Mouse (Mus musculus): ENCODE data around the gene Atp6ap2. TPM values are rescaled to one million over a fixed set of nuclear protein-coding genes. Genes with fewer than 3 reads are reported as not detected.

Atp6ap2 gene
- polyA plus RNA-seq (2014; fragmentation: Nextera tagmentation; extraction: Ambion mirVana) = 154 and 175 TPM in 2 replicates

- DNase-seq (ENCODE audit: low spot score) (peak; percentile 98), ATAC-seq (peak; percentile 100)
- H3K4me1 ChIP-seq (ENCODE audit: control insufficient read depth, insufficient read depth, low read length) = no peaks in the 10 kb centered on the region
- WGBS = 28% methylated on average over 49 of the region's 49 CpGs
- H3K9ac ChIP-seq (ENCODE audit: low read length) = peak within 1 kb of the TSS; percentile 77
- H3K27me3 ChIP-seq (replicated peaks; ENCODE audit: control insufficient read depth, insufficient read depth, low read length) = no peaks in the 10 kb centered on the region
- H3K27ac ChIP-seq (ENCODE audit: low read depth, low read length) = peak within 1 kb of the TSS; percentile 76
- peak within 1 kb of the TSS; percentile 49 for H3K4me2 ChIP-seq (ENCODE audit: low read length)
- H3K36me3 ChIP-seq (ENCODE audit: control insufficient read depth, insufficient read depth, low read length) = no peaks in the 10 kb centered on the region
- H3K4me3 ChIP-seq (ENCODE audit: low read depth, low read length) = peak within 1 kb of the TSS; percentile 61
- no peaks in the 10 kb centered on the region for H3K9me3 ChIP-seq (replicated peaks; ENCODE audit: control insufficient read depth, low read length)
Measured at GRCm38 (mm10) chrX:12587192-12587957, at the start of gene Atp6ap2. Gene Atp6ap2 (plus strand): TSS chrX:12587801.

- Histone ChIP-seq H3K9me3 (replicated peaks; ENCODE audit: control insufficient read depth, low read length) (no peaks in the 10 kb centered on the region), H3K4me1 (ENCODE audit: control insufficient read depth, insufficient read depth, low read length) (no peaks in the 10 kb centered on the region), H3K27ac (ENCODE audit: low read depth, low read length) (no peak overlapping the region), H3K4me3 (ENCODE audit: low read depth, low read length) (no peak overlapping the region), H3K4me2 (ENCODE audit: low read length) (no peak overlapping the region), H3K36me3 (ENCODE audit: control insufficient read depth, insufficient read depth, low read length) (no peaks in the 10 kb centered on the region), H3K9ac (ENCODE audit: low read length) (no peak overlapping the region), H3K27me3 (replicated peaks; ENCODE audit: control insufficient read depth, insufficient read depth, low read length) (no peaks in the 10 kb centered on the region)
- no peak for ATAC-seq
- WGBS = 66% methylated on average over 1 of the region's 1 CpGs
- no peak for DNase-seq (ENCODE audit: low spot score)
Measured at GRCm38 (mm10) chrX:12544417-12544816, 43.2 kb upstream of the Atp6ap2 start.

GRCm38 (mm10) chrX:12557086-12557485 is 30.5 kb upstream of the Atp6ap2 start:
- DNase-seq (ENCODE audit: low spot score) (no peak), ATAC-seq (no peak)
- 79% methylated on average over 7 of the region's 7 CpGs for WGBS
- no peak overlapping the region for H3K9ac ChIP-seq (ENCODE audit: low read length)
- H3K27ac ChIP-seq (ENCODE audit: low read depth, low read length) = no peak overlapping the region
- no peaks in the 10 kb centered on the region for H3K4me1 ChIP-seq (ENCODE audit: control insufficient read depth, insufficient read depth, low read length)
- no peak overlapping the region for H3K4me3 ChIP-seq (ENCODE audit: low read depth, low read length)
- H3K9me3 ChIP-seq (replicated peaks; ENCODE audit: control insufficient read depth, low read length) = no peaks in the 10 kb centered on the region
- no peaks in the 10 kb centered on the region for H3K36me3 ChIP-seq (ENCODE audit: control insufficient read depth, insufficient read depth, low read length)
- H3K27me3 ChIP-seq (replicated peaks; ENCODE audit: control insufficient read depth, insufficient read depth, low read length) = no peaks in the 10 kb centered on the region
- no peak overlapping the region for H3K4me2 ChIP-seq (ENCODE audit: low read length)

GRCm38 (mm10) chrX:12571407-12571806 is 16.2 kb upstream of the Atp6ap2 start:
- DNase-seq (ENCODE audit: low spot score) = no peak
- no peak for ATAC-seq
- Histone ChIP-seq H3K27me3 (replicated peaks; ENCODE audit: control insufficient read depth, insufficient read depth, low read length) (no peaks in the 10 kb centered on the region), H3K4me1 (ENCODE audit: control insufficient read depth, insufficient read depth, low read length) (no peaks in the 10 kb centered on the region), H3K36me3 (ENCODE audit: control insufficient read depth, insufficient read depth, low read length) (no peaks in the 10 kb centered on the region), H3K9ac (ENCODE audit: low read length) (no peak overlapping the region), H3K27ac (ENCODE audit: low read depth, low read length) (no peak overlapping the region), H3K4me2 (ENCODE audit: low read length) (no peak overlapping the region), H3K9me3 (replicated peaks; ENCODE audit: control insufficient read depth, low read length) (no peaks in the 10 kb centered on the region), H3K4me3 (ENCODE audit: low read depth, low read length) (no peak overlapping the region)
- WGBS = 67% methylated on average over 1 of the region's 1 CpGs

- no peak overlapping the region for H3K4me3 ChIP-seq (ENCODE audit: low read depth, low read length)
- no peak overlapping the region for H3K9ac ChIP-seq (ENCODE audit: low read length)
- no peaks in the 10 kb centered on the region for H3K27me3 ChIP-seq (replicated peaks; ENCODE audit: control insufficient read depth, insufficient read depth, low read length)
- H3K4me1 ChIP-seq (ENCODE audit: control insufficient read depth, insufficient read depth, low read length) = no peaks in the 10 kb centered on the region
- H3K27ac ChIP-seq (ENCODE audit: low read depth, low read length) = no peak overlapping the region
- DNase-seq (ENCODE audit: low spot score) (no peak), ATAC-seq (no peak)
- no peaks in the 10 kb centered on the region for H3K36me3 ChIP-seq (ENCODE audit: control insufficient read depth, insufficient read depth, low read length)
- H3K4me2 ChIP-seq (ENCODE audit: low read length) = no peak overlapping the region
- 70% methylated on average over 3 of the region's 3 CpGs for WGBS
- H3K9me3 ChIP-seq (replicated peaks; ENCODE audit: control insufficient read depth, low read length) = no peaks in the 10 kb centered on the region
Measured at GRCm38 (mm10) chrX:12577936-12578335, 9.7 kb upstream of the Atp6ap2 start.

GRCm38 (mm10) chrX:12578339-12578868 is 9.2 kb upstream of the Atp6ap2 start:
- WGBS = 82% methylated on average over 2 of the region's 2 CpGs
- Histone ChIP-seq H3K4me2 (ENCODE audit: low read length) (no peak overlapping the region), H3K4me1 (ENCODE audit: control insufficient read depth, insufficient read depth, low read length) (no peaks in the 10 kb centered on the region), H3K27me3 (replicated peaks; ENCODE audit: control insufficient read depth, insufficient read depth, low read length) (no peaks in the 10 kb centered on the region), H3K27ac (ENCODE audit: low read depth, low read length) (no peak overlapping the region), H3K9ac (ENCODE audit: low read length) (no peak overlapping the region), H3K4me3 (ENCODE audit: low read depth, low read length) (no peak overlapping the region), H3K36me3 (ENCODE audit: control insufficient read depth, insufficient read depth, low read length) (no peaks in the 10 kb centered on the region), H3K9me3 (replicated peaks; ENCODE audit: control insufficient read depth, low read length) (no peaks in the 10 kb centered on the region)
- DNase-seq (ENCODE audit: low spot score) (no peak), ATAC-seq (no peak)

- no peak for DNase-seq (ENCODE audit: low spot score)
- Histone ChIP-seq H3K36me3 (ENCODE audit: control insufficient read depth, insufficient read depth, low read length) (no peaks in the 10 kb centered on the region), H3K4me1 (ENCODE audit: control insufficient read depth, insufficient read depth, low read length) (no peaks in the 10 kb centered on the region), H3K27ac (ENCODE audit: low read depth, low read length) (no peak overlapping the region), H3K4me2 (ENCODE audit: low read length) (no peak overlapping the region), H3K9me3 (replicated peaks; ENCODE audit: control insufficient read depth, low read length) (no peaks in the 10 kb centered on the region), H3K27me3 (replicated peaks; ENCODE audit: control insufficient read depth, insufficient read depth, low read length) (no peaks in the 10 kb centered on the region), H3K4me3 (ENCODE audit: low read depth, low read length) (no peak overlapping the region), H3K9ac (ENCODE audit: low read length) (no peak overlapping the region)
- no peak for ATAC-seq
- WGBS = 86% methylated on average over 5 of the region's 5 CpGs
Measured at GRCm38 (mm10) chrX:12583261-12583660, 4.3 kb upstream of the Atp6ap2 start.

GRCm38 (mm10) chrX:12587958-12588355 is 356 bp downstream of the Atp6ap2 start:
- Histone ChIP-seq H3K27me3 (replicated peaks; ENCODE audit: control insufficient read depth, insufficient read depth, low read length) (no peaks in the 10 kb centered on the region), H3K36me3 (ENCODE audit: control insufficient read depth, insufficient read depth, low read length) (no peaks in the 10 kb centered on the region), H3K9me3 (replicated peaks; ENCODE audit: control insufficient read depth, low read length) (no peaks in the 10 kb centered on the region), H3K4me1 (ENCODE audit: control insufficient read depth, insufficient read depth, low read length) (no peaks in the 10 kb centered on the region), H3K27ac (ENCODE audit: low read depth, low read length) (peak overlapping the region; percentile 76), H3K4me2 (ENCODE audit: low read length) (peak overlapping the region; percentile 49), H3K4me3 (ENCODE audit: low read depth, low read length) (peak overlapping the region; percentile 61), H3K9ac (ENCODE audit: low read length) (peak overlapping the region; percentile 77)
- 33% methylated on average over 18 of the region's 18 CpGs for WGBS
- DNase-seq (ENCODE audit: low spot score) (peak; percentile 4), ATAC-seq (peak; percentile 60)

GRCm38 (mm10) chrX:12591401-12591943 is 3.9 kb downstream of the Atp6ap2 start:
- Histone ChIP-seq H3K4me2 (ENCODE audit: low read length) (no peak overlapping the region), H3K36me3 (ENCODE audit: control insufficient read depth, insufficient read depth, low read length) (0 out of 2 replicates have a peak, but pooled peaks cover 4% of the 10 kb centered on the region), H3K4me1 (ENCODE audit: control insufficient read depth, insufficient read depth, low read length) (no peaks in the 10 kb centered on the region), H3K27ac (ENCODE audit: low read depth, low read length) (no peak overlapping the region), H3K27me3 (replicated peaks; ENCODE audit: control insufficient read depth, insufficient read depth, low read length) (no peaks in the 10 kb centered on the region), H3K4me3 (ENCODE audit: low read depth, low read length) (no peak overlapping the region), H3K9ac (ENCODE audit: low read length) (no peak overlapping the region), H3K9me3 (replicated peaks; ENCODE audit: control insufficient read depth, low read length) (no peaks in the 10 kb centered on the region)
- ATAC-seq = no peak
- DNase-seq (ENCODE audit: low spot score) = no peak
- 86% methylated on average over 8 of the region's 8 CpGs for WGBS

Data from forebrain, embryonic 14.5 days (tissue).